Mouse (Mus musculus): Measurements from ENCODE around the gene D430042O09Rik. TPM values are rescaled to one million over a fixed set of nuclear protein-coding genes. Genes with fewer than 3 reads are reported as not detected.

Gene D430042O09Rik
- polyA plus RNA-seq, 1 experiment from 2014 or later = 9.7 TPM

- WGBS = 80% methylated on average over 5 of the region's 5 CpGs
- H3K27ac ChIP-seq = no peak overlapping the region
Measured at GRCm38 (mm10) chr7:125786105-125786504, 78.4 kb downstream of the D430042O09Rik start.

GRCm38 (mm10) chr7:125787046-125787445 is 79.4 kb downstream of the D430042O09Rik start:
- H3K36me3 ChIP-seq = peaks cover 4% of the 10 kb centered on the region; the same call in 1 of the 2 replicates
- H3K4me3 ChIP-seq = no peak overlapping the region
- H3K9me3 ChIP-seq (replicated peaks) = no peaks in the 10 kb centered on the region
- no peak overlapping the region for H3K27ac ChIP-seq
- peaks cover 12% of the 10 kb centered on the region for H3K4me1 ChIP-seq
- no peaks in the 10 kb centered on the region for H3K27me3 ChIP-seq (ENCODE audit: low read depth, poor library complexity, severe bottlenecking)
- 71% methylated on average over 7 of the region's 7 CpGs for WGBS
- DNase-seq (ENCODE audit: low spot score) = no peak

More at GRCm38 (mm10) chr7:125786105-125786504, 78.4 kb downstream of the D430042O09Rik start:
- Histone ChIP-seq H3K27me3 (ENCODE audit: low read depth, poor library complexity, severe bottlenecking) (no peaks in the 10 kb centered on the region), H3K9me3 (replicated peaks) (no peaks in the 10 kb centered on the region), H3K4me3 (no peak overlapping the region), H3K4me1 (peaks cover 12% of the 10 kb centered on the region), H3K36me3 (peaks cover 4% of the 10 kb centered on the region; the same call in 1 of the 2 replicates)
- no peak for DNase-seq (ENCODE audit: low spot score)

GRCm38 (mm10) chr7:125790039-125790438 is 82.4 kb downstream of the D430042O09Rik start:
- DNase-seq (ENCODE audit: low spot score) = no peak
- 75% methylated on average over 8 of the region's 8 CpGs for WGBS

DNA sequence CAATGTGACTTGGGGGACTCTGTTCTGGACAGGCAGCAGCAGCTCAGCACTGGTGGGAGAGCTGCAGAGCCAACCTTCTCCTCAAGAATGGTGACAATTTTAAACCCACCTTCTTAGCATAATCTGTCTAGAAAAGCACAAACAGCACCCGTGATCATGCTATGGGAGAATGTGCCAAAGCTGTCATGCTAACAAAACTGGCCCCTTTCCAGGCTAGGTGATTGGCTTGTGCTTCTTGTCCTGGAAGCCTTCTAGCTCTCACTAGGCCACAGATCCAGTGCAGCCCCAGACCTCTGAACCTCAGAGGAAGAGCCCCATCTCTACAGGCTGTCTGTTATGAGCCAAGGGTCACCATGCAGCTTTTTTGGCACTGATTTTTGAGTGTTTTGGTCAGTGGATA is 98.9 kb downstream of the D430042O09Rik start:
- H3K4me3 ChIP-seq = no peak overlapping the region
- H3K4me1 ChIP-seq = 0 out of 2 replicates have a peak, but pooled peaks cover 7% of the 10 kb centered on the region
- no peaks in the 10 kb centered on the region for H3K9me3 ChIP-seq (replicated peaks)
- no peak overlapping the region for H3K27ac ChIP-seq
- WGBS = 92% methylated on average over 1 of the region's 1 CpGs
- DNase-seq (ENCODE audit: low spot score) = no peak
- no peaks in the 10 kb centered on the region for H3K36me3 ChIP-seq
- H3K27me3 ChIP-seq (ENCODE audit: low read depth, poor library complexity, severe bottlenecking) = no peaks in the 10 kb centered on the region

More at GRCm38 (mm10) chr7:125790039-125790438, 82.4 kb downstream of the D430042O09Rik start:
- Histone ChIP-seq H3K4me3 (no peak overlapping the region), H3K4me1 (peaks cover 12% of the 10 kb centered on the region), H3K27ac (no peak overlapping the region), H3K36me3 (no peaks in the 10 kb centered on the region), H3K27me3 (ENCODE audit: low read depth, poor library complexity, severe bottlenecking) (no peaks in the 10 kb centered on the region), H3K9me3 (replicated peaks) (no peaks in the 10 kb centered on the region)

GRCm38 (mm10) chr7:125808210-125808609 is 100.5 kb downstream of the D430042O09Rik start:
- H3K4me3 ChIP-seq = no peak overlapping the region
- 0 out of 2 replicates have a peak, but pooled peaks cover 7% of the 10 kb centered on the region for H3K4me1 ChIP-seq
- no peaks in the 10 kb centered on the region for H3K9me3 ChIP-seq (replicated peaks)
- no peaks in the 10 kb centered on the region for H3K27me3 ChIP-seq (ENCODE audit: low read depth, poor library complexity, severe bottlenecking)
- H3K27ac ChIP-seq = no peak overlapping the region
- 93% methylated on average over 3 of the region's 3 CpGs for WGBS
- no peak for DNase-seq (ENCODE audit: low spot score)
- peaks cover 6% of the 10 kb centered on the region for H3K36me3 ChIP-seq

GRCm38 (mm10) chr7:125812721-125813120 is 105.0 kb downstream of the D430042O09Rik start:
- H3K27ac ChIP-seq = no peak overlapping the region
- no peak for DNase-seq (ENCODE audit: low spot score)
- WGBS = 87% methylated on average over 8 of the region's 8 CpGs
- H3K9me3 ChIP-seq (replicated peaks) = no peaks in the 10 kb centered on the region
- no peaks in the 10 kb centered on the region for H3K27me3 ChIP-seq (ENCODE audit: low read depth, poor library complexity, severe bottlenecking)
- peaks cover 16% of the 10 kb centered on the region for H3K36me3 ChIP-seq
- H3K4me3 ChIP-seq = no peak overlapping the region
- peaks cover 38% of the 10 kb centered on the region for H3K4me1 ChIP-seq

GRCm38 (mm10) chr7:125815733-125816132 is 108.0 kb downstream of the D430042O09Rik start:
- Histone ChIP-seq H3K36me3 (peaks cover 16% of the 10 kb centered on the region), H3K27me3 (ENCODE audit: low read depth, poor library complexity, severe bottlenecking) (no peaks in the 10 kb centered on the region), H3K4me3 (no peak overlapping the region), H3K27ac (peak overlapping the region; percentile 26), H3K9me3 (replicated peaks) (no peaks in the 10 kb centered on the region), H3K4me1 (peaks cover 61% of the 10 kb centered on the region)
- WGBS = 15% methylated on average over 3 of the region's 3 CpGs
- peak; percentile 58 for DNase-seq (ENCODE audit: low spot score)

DNA sequence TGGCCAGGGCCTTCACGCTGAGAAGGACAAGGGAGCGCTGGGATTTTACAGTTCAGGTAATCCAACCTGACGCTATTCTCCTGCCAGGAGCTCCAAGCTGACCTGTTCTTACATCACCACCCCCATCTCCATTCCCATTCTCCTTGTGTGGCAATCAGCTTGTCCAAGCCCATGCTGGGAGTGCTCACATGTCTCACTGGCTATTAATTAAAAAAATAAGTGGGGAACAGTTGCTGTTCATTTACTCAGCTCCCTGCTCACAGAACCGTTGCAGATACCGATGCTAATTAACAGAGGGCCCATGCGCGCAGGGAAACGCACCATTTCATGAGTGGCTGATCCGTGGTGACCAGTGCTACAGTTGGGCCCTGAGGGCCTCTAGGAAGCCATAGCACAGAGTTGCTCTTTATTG is 110.6 kb downstream of the D430042O09Rik start:
- Histone ChIP-seq H3K27me3 (ENCODE audit: low read depth, poor library complexity, severe bottlenecking) (no peaks in the 10 kb centered on the region), H3K9me3 (replicated peaks) (no peaks in the 10 kb centered on the region), H3K4me1 (peaks cover 61% of the 10 kb centered on the region), H3K4me3 (no peak overlapping the region), H3K36me3 (peaks cover 9% of the 10 kb centered on the region), H3K27ac (peak overlapping the region; percentile 77)
- 69% methylated on average over 9 of the region's 9 CpGs for WGBS
- no peak for DNase-seq (ENCODE audit: low spot score)

GRCm38 (mm10) chr7:125820233-125820632 is 112.5 kb downstream of the D430042O09Rik start:
- H3K27ac ChIP-seq = no peak overlapping the region
- no peaks in the 10 kb centered on the region for H3K36me3 ChIP-seq
- no peak for DNase-seq (ENCODE audit: low spot score)
- 72% methylated on average over 2 of the region's 2 CpGs for WGBS
- no peaks in the 10 kb centered on the region for H3K9me3 ChIP-seq (replicated peaks)
- no peaks in the 10 kb centered on the region for H3K27me3 ChIP-seq (ENCODE audit: low read depth, poor library complexity, severe bottlenecking)
- peaks cover 51% of the 10 kb centered on the region for H3K4me1 ChIP-seq
- no peak overlapping the region for H3K4me3 ChIP-seq

DNA sequence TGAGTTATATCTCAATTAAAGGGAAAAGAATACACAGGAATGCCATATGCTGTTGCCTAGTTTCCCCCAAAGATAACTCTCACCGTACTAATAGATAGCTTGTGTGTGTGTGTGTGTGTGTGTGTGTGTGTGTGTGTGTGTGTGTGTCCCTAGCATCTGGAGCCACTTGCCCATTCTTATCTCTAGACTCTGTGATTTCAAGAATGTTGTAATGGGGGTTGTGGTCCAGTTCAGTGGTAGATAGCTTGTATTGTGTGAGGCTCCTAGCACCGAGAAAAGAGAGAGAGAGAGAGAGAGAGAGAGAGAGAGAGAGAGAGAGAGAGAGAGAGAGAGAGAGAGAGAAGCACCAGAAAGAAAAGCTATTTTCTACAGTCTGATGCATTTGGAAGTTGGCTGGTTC is 118.7 kb downstream of the D430042O09Rik start:
- Histone ChIP-seq H3K27me3 (ENCODE audit: low read depth, poor library complexity, severe bottlenecking) (no peaks in the 10 kb centered on the region), H3K27ac (no peak overlapping the region), H3K4me1 (peaks cover 39% of the 10 kb centered on the region), H3K4me3 (no peak overlapping the region), H3K9me3 (replicated peaks) (no peaks in the 10 kb centered on the region), H3K36me3 (peaks cover 9% of the 10 kb centered on the region)
- 77% methylated on average over 2 of the region's 2 CpGs for WGBS
- no peak for DNase-seq (ENCODE audit: low spot score)

GRCm38 (mm10) chr7:125826887-125827286 is 119.2 kb downstream of the D430042O09Rik start:
- H3K9me3 ChIP-seq (replicated peaks) = no peaks in the 10 kb centered on the region
- H3K27me3 ChIP-seq (ENCODE audit: low read depth, poor library complexity, severe bottlenecking) = no peaks in the 10 kb centered on the region
- peaks cover 39% of the 10 kb centered on the region for H3K4me1 ChIP-seq
- WGBS = 81% methylated on average over 3 of the region's 3 CpGs
- 0 out of 2 replicates have a peak overlapping the region, but pooled peaks have one; percentile 33 for H3K27ac ChIP-seq
- peaks cover 10% of the 10 kb centered on the region for H3K36me3 ChIP-seq
- no peak overlapping the region for H3K4me3 ChIP-seq
- no peak for DNase-seq (ENCODE audit: low spot score)

- 64% methylated on average over 9 of the region's 9 CpGs for WGBS
- DNase-seq (ENCODE audit: low spot score) = no peak
- peaks cover 14% of the 10 kb centered on the region for H3K36me3 ChIP-seq
- 0 out of 2 replicates have a peak overlapping the region, but pooled peaks have one; percentile 33 for H3K27ac ChIP-seq
- no peaks in the 10 kb centered on the region for H3K9me3 ChIP-seq (replicated peaks)
- no peak overlapping the region for H3K4me3 ChIP-seq
- H3K4me1 ChIP-seq = peaks cover 39% of the 10 kb centered on the region
- H3K27me3 ChIP-seq (ENCODE audit: low read depth, poor library complexity, severe bottlenecking) = no peaks in the 10 kb centered on the region
Measured at GRCm38 (mm10) chr7:125827420-125827819, 119.7 kb downstream of the D430042O09Rik start.

GRCm38 (mm10) chr7:125828561-125828960 is 120.9 kb downstream of the D430042O09Rik start:
- WGBS = 71% methylated on average over 5 of the region's 5 CpGs
- no peaks in the 10 kb centered on the region for H3K27me3 ChIP-seq (ENCODE audit: low read depth, poor library complexity, severe bottlenecking)
- H3K4me3 ChIP-seq = no peak overlapping the region
- H3K27ac ChIP-seq = peak overlapping the region; percentile 70; the same call in 1 of the 2 replicates
- DNase-seq (ENCODE audit: low spot score) = no peak
- no peaks in the 10 kb centered on the region for H3K9me3 ChIP-seq (replicated peaks)
- H3K4me1 ChIP-seq = peaks cover 39% of the 10 kb centered on the region
- H3K36me3 ChIP-seq = peaks cover 14% of the 10 kb centered on the region
